Mouse (Mus musculus) spleen, postnatal 4 days (tissue): ENCODE results near the gene Gpr156.

Experiments used
- DNase-seq, 2 experiments: peaks; one replicate each; pipeline ENCODE4 v3.0.0; 2022; ENCODE audit warnings: low spot score in 2 of 2

Gene Gpr156

GRCm38 (mm10) chr16:37916818-37917201 is 514 bp downstream of the Gpr156 start:
- DNase-seq, result no peak

- DNase-seq, result no peak
These were observed 2.7 kb downstream of the Gpr156 start for GRCm38 (mm10) chr16:37919000-37919399.

GRCm38 (mm10) chr16:37920842-37921409 is 4.6 kb downstream of the Gpr156 start:
- no peak for DNase-seq

GRCm38 (mm10) chr16:37926087-37926486 is 9.8 kb downstream of the Gpr156 start:
- no peak for DNase-seq

GRCm38 (mm10) chr16:37927117-37927516 is 10.8 kb downstream of the Gpr156 start:
- no peak for DNase-seq

GRCm38 (mm10) chr16:37929006-37929405 is 12.7 kb downstream of the Gpr156 start:
- no peak for DNase-seq

GRCm38 (mm10) chr16:37929626-37930025 is 13.3 kb downstream of the Gpr156 start:
- no peak for DNase-seq

- no peak for DNase-seq
These were observed 18.6 kb downstream of the Gpr156 start for GRCm38 (mm10) chr16:37934932-37935331.

- DNase-seq, result no peak
These were observed 21.0 kb downstream of the Gpr156 start for GRCm38 (mm10) chr16:37937276-37937675.

GRCm38 (mm10) chr16:37938125-37939081 is 22.1 kb downstream of the Gpr156 start:
- DNase-seq, result no peak

- DNase-seq, result no peak
These were observed 23.0 kb downstream of the Gpr156 start for GRCm38 (mm10) chr16:37939082-37939863.

GRCm38 (mm10) chr16:37940291-37940690 is 24.0 kb downstream of the Gpr156 start:
- DNase-seq, result no peak

GRCm38 (mm10) chr16:37943701-37944100 is 27.4 kb downstream of the Gpr156 start:
- no peak for DNase-seq

- DNase-seq, result no peak
These were observed 28.9 kb downstream of the Gpr156 start for GRCm38 (mm10) chr16:37945031-37945796.

- DNase-seq, result peak; percentile 40 to 71
These were observed 30.9 kb downstream of the Gpr156 start for GRCm38 (mm10) chr16:37947160-37947559.

GRCm38 (mm10) chr16:37948365-37948764 is 32.1 kb downstream of the Gpr156 start:
- no peak for DNase-seq

- no peak for DNase-seq
These were observed 34.9 kb downstream of the Gpr156 start for GRCm38 (mm10) chr16:37951171-37951570.

GRCm38 (mm10) chr16:37953186-37953585 is 36.9 kb downstream of the Gpr156 start:
- DNase-seq, result no peak

GRCm38 (mm10) chr16:37953991-37954942 is 38.0 kb downstream of the Gpr156 start:
- DNase-seq, result no peak

- no peak for DNase-seq
These were observed 39.1 kb downstream of the Gpr156 start for GRCm38 (mm10) chr16:37955336-37955917.
